Mouse (Mus musculus): Measurements from ENCODE around the gene Trim2.

Trim2 gene

DNA sequence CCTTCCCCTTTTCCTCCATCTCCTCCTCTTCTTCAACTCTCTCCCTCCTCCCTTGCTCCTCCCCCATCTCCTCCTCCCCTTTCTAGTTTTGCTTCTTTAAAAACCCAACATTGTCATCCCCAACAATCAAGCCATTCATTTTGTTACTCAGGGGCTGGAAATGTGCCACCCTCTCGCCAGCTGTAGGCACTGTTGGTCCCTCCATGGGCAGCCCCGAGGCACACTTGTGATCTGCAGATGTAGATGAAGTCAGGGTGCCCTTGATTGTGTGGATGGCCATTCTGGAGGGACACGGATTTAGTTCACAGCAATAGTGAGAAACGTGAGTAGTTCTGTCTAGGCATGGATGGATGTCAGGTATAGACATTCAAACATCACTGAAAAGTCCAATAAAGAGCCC lies 17.7 kb downstream of the Trim2 start:
- in situ Hi-C loops (cut with MboI, MseI), result no loop called here

DNA sequence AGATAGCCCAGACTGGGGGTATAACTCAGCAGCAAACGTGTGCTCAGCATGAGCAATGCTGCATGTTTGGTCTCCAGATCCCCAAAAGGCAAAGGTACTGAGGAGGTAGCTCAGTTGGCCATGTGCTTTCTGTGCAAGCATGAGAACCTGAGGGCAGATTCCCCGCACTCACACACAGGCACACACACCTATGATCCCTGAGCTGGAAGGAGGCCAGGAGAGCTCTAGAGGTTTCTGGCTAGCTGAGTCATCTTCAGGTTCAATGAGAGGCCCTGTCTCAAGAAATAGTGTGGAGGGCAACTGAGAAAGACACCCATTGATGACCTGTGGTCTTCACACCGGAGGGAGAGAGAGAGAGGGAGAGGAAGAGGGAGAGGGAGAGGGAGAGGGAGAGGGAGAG lies 19.4 kb downstream of the Trim2 start:
- in situ Hi-C loops (cut with MboI, MseI), result no loop called here

DNA sequence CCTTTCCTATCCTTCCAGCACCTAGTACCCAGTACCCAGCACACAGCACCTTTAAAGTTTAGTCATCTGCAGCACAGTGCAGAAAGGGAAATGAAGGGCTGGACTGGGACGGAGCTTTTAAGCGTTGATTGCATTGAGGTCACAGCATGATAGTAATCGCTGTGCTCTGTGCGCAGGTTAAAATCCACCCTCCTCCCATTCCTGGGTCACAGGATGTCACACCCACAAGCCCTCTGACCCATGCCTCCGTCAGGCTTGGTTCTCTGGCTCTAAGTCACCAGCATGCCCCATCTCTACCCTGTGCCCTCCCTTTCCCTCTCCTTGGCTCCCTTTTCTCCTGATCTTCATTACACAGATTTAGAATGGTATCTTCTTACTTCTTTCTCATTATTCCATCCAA lies 20.4 kb downstream of the Trim2 start:
- in situ Hi-C loops (cut with MboI, MseI), result no loop called here

DNA sequence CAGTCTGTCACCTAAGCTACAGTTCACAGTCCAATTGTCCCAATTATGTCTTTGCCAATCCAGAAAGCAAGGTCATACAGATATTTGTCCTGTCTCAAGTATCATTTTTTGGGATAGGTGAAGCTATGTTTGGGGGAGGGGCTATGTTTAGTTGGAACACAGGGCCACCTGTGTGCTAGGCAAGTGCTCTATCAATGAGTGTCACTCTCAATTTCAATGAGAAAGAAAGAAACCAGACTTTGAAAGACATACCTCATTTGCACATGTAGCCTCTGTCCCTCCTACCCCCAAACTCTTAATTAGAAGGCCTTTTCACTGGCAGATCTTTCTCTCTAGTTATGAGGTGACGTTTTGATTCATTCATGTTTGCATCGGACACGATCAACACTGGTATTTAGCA lies 21.9 kb downstream of the Trim2 start:
- in situ Hi-C loops (cut with MboI, MseI), result no loop called here

DNA sequence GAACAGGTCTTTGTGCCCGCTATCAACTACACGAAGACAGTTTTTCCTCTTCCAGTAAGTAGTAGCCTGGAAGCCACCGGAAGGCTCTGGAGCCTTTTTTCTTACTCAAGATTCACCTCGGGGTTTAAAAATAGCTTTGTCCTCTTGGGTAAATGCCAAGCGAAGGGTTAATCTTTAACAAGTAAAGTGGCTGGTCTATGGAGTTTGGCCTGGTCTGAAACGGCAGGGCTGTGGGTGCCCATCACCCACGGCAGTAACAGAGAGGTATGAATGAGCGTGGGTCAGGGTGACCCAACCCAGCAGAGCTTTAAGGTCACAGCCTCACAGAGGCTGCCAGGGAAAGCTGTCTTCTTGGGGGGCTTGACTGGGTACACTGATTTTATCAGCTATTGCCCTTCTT lies 23.2 kb downstream of the Trim2 start:
- in situ Hi-C loops (cut with MboI, MseI), result no loop called here

DNA sequence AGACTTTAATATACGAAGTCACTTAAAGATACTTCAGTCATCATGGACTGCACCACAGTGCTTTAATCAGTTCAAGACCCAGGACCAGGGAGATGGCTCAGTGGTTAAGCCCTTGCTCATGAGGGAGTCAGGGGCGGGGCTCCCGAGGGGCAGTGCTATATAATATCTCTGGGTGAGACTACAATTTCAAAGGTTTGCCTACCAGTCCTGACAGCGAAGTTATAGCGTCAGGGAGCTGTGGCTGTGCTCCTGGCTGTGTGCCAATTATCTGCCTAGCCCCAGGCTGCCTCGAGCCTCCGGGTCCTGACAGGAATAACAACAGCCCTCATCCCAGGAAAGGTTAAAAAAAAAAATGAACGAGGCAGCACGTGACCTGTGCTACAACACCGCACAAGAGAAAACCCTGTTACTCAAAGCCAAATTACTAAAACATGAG lies 24.7 kb downstream of the Trim2 start:
- in situ Hi-C loops (cut with MboI, MseI), result no loop called here

DNA sequence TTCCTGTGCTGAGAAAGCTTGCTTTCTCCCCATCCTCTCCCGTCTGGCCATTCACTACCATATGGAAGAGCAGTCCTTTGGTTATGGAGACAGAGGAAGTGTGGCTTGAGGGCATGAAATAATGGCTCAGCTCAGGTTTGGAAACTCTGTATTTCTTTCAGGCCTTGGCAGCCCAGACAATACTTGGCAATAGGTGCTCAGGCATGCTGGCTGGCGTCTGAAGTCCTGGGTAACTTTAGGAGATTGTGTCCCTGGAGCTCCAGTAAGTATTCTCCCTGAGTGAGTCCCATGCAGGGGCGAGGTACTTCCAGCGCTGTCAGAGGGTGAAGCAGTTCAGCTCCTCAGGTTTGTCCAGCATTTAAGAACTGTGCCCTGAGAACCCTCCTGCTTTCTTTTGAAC lies 27.9 kb downstream of the Trim2 start:
- in situ Hi-C loops (cut with MboI, MseI), result no loop called here

DNA sequence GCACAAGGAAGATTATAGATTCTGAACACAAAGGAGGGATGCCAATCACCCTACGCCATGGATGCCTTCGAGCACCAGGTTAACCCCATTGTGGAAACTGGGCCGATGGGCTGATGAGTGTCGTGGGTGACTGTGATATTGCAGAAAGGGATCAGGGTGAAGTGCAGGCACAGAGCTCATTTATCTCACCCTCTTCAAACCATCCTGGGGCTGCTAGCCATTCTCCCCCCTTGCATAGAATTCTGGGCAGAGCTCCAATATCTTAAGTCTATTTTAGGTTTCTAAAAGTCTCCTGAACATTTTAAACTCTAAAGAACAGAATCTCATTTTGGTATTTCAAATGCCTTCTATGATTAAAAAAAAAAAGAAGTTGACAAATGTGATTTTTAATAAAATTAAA lies 31.6 kb downstream of the Trim2 start:
- in situ Hi-C loops (cut with MboI, MseI), result no loop called here

DNA sequence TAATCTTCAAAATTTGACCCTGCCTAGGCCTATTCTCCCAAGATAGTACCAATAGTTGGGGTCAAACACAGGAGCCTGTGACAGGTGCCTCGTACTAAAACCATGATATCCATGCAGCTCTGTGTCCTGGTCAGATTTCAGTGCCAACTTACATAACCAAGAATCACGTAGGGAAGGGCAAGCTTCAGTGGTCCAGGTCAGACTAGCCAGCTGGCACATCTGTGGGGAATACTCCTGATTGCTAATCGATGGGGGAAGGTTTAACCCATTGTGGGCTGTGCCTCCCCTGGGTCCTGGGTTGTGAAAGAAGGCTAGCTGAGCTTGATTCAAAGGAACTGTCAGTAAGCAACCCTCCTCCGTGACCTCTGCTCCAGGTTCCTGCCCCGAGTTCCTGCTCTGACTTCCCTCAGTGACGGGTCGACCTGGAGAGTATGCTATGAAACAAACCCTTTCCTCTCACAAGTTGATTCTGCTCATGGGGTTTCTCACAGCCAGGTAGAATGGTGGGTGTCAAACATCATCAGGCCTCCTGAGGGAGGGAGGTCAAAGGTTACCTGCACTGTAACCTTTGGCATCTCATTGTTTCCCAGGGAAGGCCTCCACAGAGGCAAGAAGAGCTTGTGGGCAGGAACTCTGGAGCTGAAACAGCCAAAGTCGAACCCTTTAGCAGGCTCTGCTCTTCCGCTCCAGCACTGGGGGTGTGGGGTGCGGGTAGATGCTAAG lies 34.2 kb downstream of the Trim2 start:
- in situ Hi-C loops (cut with MboI, MseI), result no loop called here

DNA sequence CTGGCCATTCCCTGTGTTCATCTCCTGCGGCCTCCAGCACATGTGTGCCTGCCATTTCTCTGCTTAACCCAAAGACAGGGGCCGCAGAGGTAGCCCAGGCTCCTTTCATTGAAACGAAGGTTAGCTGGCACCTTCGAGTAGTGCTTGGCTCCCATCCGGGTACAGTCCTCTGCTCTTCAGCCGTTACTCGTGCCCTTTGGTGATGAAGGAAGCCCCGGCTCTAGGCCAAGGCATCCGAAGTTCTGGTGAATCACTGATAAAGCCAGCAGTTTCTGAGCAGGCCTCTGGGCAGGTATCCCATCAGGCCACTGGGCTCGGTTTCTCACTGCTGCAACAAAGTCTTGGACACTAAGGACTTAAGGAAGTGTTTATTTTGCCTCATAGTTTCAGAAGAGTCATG lies 34.9 kb downstream of the Trim2 start:
- in situ Hi-C loops (cut with MboI, MseI), result no loop called here

DNA sequence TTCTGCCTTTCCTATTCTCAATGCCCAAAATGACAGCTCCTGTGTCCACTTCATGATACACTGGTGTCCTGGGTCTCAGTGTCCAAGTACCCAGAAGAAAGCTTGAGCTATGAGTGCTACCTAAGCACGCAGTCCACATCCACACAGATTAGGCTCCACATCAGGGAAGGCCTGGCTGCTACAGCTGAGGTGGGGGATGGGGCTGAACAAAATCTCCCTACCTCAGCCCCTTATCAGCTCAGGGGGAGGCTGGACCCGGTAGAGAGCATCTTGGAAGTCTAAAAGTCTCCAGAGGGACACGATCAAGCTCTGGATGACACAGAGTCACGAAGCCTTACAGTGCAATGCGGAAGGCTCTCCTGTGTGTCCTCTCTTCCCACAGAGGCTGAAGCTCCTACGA lies 35.6 kb downstream of the Trim2 start:
- in situ Hi-C loops (cut with MboI, MseI), result no loop called here

DNA sequence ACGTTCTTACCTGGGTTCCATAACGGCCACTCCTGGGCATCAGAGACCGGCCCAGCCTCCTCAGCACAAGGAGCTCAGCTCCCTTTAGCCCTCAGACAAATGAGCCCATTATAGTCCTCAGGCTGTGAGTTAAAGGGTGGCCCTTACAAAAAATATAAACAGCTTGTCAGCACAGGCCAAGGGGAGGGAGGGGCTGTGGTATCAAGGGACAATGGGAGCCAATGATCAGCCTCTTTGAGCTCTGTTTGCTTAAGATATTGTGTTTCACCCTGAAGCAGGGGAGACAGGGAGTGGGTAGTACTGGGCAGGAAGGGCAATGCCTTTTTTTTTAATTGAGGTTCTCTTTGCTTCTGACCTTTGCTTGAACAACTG lies 36.1 kb downstream of the Trim2 start:
- in situ Hi-C loops (cut with MboI, MseI), result no loop called here

DNA sequence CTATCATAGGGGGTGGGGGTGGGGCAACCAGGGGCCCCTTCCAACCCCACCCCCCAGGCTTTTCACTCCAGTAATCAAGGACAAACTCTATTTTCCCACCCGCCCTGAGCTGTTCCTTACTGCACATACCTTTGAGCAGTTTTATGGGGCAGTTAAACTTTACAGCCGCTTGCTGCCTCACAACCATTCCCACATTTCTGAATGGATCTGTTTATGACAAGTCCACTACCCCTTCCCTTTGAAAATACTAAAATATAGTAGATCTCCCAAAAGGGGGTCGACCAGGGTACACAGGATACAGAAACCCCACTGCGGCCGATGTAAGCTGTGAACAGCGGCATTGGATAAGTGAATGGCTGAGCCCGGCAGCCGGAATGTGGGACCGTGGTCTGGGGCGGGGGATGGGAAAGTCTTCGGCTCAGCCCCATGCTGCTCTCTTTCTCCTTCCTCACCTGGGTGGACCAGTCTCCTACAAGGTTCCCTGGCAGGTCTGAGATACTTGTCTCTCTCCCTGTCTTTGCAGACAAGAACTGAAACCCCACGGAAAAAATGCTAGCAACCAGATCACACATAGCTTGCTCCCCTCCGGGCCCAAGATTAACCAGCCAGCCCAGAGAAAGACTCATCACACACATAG lies 36.6 kb downstream of the Trim2 start:
- in situ Hi-C loops (cut with MboI, MseI), result no loop called here

DNA sequence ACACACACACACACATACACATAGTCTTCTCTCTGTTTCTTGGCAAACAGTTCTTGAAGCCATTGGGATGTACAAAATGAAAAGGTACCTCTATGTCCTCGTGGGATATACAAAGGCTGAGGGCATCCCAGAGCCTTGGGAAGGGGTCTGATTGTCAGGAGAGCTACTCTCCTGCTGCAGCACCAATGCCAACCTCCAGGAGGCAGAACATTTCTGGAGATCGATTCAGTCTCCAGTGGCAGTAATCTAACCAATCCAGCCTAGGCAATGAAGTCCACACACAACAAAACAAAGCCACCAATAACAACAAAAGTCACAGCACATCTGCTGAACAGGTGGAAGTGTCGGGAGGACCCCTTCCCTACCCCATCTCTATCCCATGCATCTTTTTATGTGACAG lies 38.2 kb downstream of the Trim2 start:
- in situ Hi-C loops (cut with MboI, MseI), result no loop called here

DNA sequence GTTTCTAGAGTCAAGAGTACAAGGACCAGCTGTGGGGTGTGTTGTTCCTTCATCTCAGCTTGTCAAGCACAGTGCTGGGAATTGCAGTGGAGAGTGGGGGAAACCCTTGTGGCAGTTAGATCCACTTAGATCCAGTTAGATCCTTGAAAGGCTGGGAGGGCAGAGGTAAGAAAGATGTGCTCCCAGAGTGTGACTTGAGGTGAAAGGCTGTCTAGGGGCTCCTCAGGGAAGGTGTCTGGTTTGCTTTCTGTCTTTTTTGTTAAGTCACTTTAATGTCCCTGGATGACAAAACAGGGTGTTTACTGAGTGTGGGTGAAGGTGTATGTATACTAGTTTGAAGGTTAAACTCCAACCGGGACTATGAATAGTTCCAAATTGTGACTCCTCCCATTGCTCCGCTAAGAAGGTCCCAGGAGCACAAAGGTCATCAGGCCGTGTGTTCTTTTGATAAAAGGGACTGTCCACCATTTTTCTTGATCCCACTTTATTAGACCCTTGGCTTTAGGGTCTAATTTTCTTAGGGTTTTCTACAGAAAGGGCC lies 40.2 kb downstream of the Trim2 start:
- in situ Hi-C loops (cut with MboI, MseI), result no loop called here

DNA sequence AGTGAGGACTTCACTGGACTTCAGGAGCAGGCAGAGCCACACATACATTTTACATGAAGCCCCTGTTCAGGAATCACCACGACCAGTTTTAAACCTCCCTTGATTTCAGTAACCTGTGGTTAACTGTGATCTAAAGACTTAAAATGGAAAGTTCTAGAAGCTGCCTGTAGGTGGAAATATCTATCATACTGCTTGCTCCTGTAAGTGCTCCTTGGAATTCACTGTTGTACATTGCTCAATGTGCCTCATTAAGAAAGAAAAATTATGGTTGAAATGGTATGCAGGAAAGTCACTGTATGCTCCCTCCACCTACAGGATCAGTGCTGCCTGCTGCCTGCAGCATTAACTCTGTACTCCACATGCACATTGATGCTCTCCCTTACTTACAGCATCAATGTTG lies 41.6 kb downstream of the Trim2 start:
- in situ Hi-C loops (cut with MboI, MseI), result no loop called here

DNA sequence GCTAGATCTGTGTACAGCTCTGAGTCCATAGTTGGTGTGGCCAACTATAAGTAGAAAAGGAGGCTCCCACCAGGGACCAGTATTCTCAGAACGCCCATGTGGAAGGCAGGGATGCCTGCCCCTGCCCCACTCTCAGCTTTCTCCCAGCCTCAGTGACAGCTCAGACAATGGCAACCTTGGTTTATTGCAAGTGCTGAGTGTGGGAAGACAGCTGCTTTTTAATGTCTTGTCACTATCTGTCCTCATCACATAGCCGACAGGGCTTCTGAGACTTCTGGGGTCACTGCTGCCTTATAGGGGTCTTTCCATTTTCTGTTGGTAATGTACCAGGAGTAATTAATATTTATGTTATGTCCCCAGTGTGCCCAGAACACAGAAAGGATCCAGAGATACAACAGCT lies 42.3 kb downstream of the Trim2 start:
- in situ Hi-C loops (cut with MboI, MseI), result no loop called here

DNA sequence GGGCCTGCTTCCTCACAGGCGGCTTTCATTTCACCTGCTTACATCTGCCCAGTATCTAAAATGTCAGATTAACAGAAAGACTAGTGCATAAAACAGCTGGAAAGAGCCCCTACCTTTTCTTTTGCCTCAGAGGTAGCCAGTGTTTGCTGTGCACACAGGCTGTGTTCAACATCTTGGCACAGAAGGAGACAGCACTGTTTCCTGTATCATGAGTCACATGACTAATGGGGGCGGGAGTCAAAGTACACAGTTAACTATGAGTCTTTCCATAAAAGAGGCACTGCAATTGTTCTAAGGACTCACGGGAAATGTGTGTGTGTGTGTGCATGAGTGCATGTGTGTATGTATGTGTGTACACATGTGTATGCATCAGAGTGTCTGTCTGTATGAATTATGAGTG lies 43.9 kb downstream of the Trim2 start:
- in situ Hi-C loops (cut with MboI, MseI), result no loop called here

DNA sequence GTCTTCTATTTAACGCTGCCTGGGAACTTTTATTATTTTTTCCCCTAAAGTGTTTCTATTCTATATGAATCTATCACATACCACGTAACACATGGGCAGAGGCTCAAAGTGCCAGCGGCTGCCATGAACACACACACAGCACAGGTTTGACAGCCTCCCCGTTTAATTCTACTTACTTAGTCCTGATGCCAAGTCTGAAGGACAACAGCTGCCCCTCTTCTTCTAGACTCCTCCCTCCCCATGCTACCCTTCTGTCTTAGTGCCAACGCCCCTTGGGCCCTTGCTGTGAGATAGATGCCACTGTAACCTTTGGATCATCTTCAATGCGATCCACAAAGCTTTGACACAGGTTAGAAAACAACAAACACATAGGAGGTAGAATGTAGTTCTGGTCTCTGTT lies 44.8 kb downstream of the Trim2 start:
- in situ Hi-C loops (cut with MboI, MseI), result no loop called here

DNA sequence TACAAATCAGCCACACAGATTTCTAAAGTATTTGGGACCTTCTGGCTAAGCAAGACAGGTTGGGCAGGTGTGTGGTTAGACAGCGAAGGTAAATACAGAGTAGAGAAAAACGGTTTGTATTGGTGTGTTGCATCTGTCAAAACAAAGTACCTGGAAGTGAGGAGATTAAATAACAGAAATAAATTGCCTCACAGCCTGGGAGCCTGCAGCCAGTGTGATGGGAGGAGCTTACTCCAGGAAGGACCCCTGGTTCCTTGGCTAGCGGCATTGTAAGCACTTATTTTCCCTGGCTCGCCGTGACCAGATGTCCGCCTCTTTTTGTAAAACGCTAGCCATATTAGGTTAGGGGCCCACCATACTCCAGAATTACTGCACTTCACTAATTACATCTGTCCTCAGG lies 45.8 kb downstream of the Trim2 start:
- in situ Hi-C loops (cut with MboI, MseI), result no loop called here

DNA sequence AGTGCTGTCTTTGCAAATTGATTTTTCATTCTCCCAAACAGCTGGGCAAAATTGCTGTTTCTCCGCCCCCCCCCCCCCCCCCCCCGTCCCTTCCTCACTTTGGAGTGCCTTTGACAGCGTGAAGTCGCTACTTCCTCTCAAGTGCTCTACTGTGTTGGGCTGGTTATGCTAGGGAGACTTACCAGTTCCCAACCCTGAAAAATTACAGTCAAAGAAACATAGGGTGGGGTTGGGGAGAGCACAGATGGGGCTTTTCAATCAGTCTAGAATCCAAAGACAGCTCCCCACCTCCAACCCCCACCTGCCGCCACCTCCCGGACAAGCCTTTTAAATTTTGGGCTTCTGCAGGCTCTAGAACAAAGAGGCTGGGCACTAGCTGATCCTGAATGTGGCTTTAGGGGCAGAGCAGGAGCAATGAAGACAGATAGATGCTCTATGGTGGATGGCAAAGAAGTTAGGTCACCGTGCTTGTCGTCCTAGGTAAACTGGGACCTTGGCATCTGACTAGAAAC lies 46.6 kb downstream of the Trim2 start:
- in situ Hi-C loops (cut with MboI, MseI), result no loop called here

DNA sequence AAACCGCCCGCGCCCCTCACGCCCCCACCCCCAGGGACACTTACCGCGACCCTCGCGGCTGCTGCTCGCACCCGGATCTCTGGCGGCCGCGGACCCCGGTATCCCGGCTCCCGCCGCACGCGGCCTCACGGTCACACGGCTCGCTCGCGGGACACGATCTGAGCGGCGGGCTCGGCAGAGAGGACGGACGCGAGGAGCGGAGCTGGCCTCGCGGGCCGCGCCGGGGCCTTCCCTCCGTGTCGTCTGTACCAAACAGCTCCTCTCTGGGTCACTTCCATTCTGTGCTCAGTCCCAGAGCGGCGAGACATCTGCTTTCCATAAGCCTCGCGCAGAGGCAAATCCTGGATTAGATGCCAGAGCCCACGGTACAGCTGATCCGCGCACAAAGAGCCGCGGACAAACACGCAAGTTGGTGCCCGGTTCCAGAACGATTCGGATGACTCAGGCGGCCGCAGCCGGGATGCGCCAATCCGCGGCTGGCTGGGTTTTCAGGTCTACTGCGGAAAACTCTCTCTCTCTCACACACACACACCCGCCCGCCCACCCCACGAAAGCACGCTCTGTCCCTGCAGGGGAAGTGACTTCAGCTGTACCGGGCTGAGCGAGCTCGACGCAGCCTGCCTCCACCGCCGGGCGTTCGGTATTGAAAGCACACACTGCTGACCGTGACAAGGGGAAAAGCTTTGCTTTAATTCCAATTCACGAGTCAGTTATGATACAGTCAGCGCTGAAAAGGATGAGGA lies 47.2 kb downstream of the Trim2 start:
- in situ Hi-C loops (cut with MboI, MseI), result loop anchor here (10.0 kb wide), 1 partner anchor 1245 kb away; no protein-coding TSS in a partner anchor
